Mouse (Mus musculus) common myeloid progenitor, adult 5-6 weeks (primary cell): ENCODE data around the gene Rptor. TPM values are rescaled to one million over a fixed set of nuclear protein-coding genes. Genes with fewer than 3 reads are reported as not detected.

ENCODE experiments used
- ATAC-seq: replicated peaks from 2 replicates; pipeline ENCODE4 v1.8.0; 2016; ENCODE audit warnings: low read depth, mild to moderate bottlenecking, moderate TSS enrichment, inconsistent platforms; ENCODE audit not compliant: poor library complexity, severe bottlenecking
- total RNA-seq: library from RNA; stranded (forward); fragments of 200-1000, 187-1606 nt; gene quantifications from 2 replicates; pipeline ENCODE4 v1.2.3, GENCODE M21; 2017

The Rptor gene
- total RNA-seq, 1 experiment from 2014 or later: 18.6 TPM

DNA sequence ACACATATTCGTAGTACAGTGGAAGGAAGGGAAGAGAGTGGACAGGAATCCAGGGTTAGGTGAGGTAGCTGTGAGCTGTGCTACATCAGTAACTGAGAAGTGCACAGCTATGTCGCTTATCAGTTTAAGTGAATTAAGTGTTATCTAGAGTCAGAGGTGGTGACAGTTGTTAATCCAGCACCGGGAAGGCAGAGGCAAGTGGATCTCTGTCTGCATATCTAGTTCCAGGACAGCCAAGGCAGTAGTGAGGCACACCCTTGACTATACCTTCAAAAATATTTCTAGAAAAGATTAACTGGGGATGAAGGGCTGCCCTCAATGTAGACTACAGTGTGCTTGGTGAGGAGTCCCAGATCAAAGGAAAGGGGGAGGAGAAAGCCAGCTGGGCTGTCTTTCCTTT lies 226.4 kb downstream of the Rptor start:
- no peak for ATAC-seq

DNA sequence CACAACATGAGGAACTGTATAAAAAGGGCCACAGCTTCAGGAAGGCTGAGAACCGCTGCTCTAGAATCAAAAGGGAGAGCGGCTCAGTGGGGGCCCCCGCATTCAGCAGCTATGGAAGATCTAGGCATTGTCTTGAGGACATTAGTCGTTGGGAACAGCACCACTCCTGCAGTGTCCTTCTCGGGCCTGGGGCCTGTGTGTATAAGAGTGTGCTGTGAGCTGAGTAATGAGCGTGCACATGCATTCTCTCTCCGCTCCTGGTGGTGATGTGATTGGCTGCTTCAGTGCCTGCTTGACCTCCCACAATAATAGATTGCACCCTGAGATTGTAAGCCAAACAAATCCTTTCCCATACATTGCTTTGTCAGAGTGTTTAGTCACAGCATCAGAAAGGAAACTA lies 229.0 kb downstream of the Rptor start:
- no peak for ATAC-seq

DNA sequence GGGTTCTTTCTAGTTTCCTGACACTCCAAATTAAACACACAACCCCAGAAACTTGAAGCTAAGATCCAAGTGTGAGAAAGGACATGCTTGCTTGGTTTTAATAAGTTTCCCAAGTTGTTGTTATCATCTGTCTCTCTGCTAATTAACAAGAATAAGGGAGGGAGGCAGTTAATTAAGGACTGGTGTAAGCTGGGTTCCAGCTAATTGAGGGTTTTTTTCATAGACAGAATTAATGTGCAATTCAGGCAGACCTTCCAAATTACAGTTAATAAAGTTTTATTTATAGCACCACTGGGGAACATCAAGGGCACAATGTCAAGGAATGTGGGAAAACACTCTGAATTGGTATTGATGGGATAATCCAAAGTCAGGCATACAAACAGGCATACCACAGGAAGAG lies 230.6 kb downstream of the Rptor start:
- no peak for ATAC-seq

DNA sequence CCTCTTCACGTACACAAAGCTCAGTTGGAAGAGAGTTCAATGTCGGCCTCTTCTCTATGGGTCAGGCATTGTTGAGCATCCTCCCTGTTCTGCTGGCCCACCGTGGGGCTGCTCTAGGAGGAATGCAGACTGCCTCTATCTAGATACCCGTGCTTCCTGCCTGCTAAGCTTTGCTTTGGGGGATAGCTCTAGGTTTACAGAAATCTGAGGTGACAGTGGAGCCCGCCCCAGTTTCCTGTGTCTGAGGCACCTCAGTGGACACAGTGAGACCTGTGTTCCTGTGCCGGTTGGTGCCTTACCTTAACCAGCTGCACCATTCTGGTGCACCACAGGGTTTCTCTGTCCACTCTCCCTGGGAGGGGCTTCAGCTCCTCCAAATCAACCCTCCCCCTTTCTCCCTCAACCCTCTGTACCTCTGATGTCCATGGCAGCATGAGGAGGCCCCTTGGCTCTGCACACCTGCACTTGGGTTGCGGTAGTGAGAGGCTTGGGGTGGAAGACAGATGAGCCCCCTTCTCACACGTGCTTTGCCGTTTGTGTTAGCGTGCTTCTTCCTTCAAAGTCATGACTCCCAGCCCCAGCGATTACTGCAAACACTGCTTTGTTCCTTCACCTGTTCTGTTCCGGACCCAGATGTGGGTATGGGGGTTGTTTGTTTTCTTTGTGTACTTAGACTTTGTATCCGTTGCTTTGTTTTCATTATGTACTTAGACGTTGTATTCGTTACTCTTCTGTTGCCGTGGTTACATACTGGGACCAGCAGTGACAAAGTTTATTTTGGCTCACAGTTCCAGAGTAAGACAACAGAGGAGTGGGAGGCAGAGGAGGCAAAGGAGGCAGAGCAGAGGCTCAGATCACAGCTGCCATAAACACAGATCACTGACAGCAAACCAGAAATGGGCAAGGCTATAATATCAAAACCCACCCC lies 231.4 kb downstream of the Rptor start:
- no peak for ATAC-seq

DNA sequence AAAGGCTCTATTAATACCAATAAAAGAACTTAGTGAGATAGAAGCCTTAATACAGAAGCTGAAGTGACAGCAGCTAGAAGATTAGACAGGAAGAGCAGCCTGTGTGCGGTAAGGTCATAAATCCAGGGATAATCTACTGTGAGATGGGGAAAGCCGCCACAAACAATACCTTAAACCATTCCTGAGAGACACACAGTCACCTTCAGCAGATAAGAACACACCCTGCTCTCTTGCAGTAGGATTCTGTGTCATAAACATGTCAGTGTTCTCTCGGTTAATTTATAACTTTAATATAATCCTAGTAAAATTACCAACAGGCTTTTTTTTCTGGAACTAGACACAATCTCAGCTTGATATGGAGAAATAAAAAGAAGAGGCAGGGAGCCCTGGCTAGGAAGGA lies 233.6 kb downstream of the Rptor start:
- ATAC-seq: no peak

DNA sequence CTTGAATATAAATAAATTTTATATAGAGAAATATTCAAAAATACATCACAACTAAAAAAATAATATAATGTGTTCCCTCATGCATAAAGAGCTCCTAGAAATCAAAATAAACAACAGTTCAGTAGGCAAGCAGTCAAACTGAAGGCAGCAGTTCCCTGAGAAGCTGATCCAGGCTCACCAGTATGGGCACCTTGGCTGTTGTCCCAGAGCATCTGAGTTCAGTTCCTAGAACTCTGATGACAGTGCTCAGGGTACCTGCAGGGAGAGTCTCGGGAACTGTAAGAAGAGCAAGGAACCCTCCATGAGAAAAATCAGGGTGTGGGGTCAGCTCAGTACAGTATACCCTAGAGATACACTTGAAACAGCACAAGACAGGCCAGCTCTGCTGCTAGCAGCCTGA lies 235.1 kb downstream of the Rptor start:
- no peak for ATAC-seq

DNA sequence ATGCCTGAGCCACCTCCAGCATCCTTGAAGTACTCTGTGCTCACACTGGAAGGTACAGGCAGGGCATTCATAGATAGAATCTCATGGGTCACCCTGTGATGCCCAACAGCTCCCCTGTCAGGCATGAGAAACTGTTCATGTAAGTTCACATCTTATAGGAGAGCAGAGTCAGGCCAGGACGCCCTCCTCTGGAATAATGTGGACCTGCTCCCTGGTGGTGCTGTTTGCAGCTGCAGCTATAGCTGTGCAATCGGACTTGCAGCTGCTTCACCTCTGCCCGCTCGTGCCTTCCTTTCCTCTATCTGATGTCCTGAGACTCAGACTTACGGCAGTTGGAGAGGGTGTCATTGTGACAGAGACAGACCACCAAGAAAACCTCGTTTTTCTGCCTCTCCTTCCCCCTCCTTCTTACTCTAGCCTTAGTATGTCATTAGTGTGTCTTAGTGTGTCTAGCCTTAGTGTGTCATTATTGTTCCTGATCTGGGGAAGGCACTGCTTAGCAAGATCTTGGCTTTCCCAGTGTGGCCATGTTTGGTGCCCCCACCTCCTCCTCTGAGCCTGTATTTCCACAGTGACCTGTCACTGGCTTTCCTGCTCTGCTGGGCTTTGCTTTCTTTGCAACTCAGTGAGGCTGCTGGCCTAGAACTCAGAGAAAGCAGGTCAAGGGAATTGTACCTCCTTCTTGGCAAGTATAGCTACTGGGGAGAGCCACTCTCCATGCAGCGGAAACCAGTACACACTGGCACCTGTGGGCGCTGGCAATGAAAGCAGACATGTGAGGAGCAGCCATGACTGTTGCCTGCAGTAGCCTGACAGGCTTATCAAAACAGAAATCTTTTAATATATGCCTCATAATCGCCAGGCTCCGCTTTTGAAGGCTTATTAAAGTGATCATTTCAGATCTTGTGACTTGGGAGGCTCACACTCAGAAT lies 237.0 kb downstream of the Rptor start:
- no peak for ATAC-seq

DNA sequence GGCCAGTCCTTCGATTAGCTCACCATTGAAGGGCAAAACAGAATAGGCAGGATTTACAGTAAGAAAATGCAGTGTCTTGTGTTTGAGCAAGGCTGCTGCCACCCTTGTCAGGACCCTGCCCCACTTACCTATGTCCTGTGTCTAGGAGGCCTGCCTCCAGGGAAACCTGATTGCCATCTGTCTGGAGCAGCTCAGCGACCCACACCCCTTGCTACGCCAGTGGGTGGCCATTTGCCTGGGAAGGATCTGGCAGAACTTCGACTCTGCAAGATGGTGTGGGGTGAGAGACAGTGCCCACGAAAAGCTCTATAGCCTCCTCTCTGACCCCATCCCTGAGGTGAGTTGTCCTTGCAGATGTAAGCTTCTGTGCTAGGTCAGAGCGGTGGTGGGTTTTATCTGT lies 243.9 kb downstream of the Rptor start:
- ATAC-seq: 0 out of 2 replicates have a peak, but pooled peaks have one; percentile 11

DNA sequence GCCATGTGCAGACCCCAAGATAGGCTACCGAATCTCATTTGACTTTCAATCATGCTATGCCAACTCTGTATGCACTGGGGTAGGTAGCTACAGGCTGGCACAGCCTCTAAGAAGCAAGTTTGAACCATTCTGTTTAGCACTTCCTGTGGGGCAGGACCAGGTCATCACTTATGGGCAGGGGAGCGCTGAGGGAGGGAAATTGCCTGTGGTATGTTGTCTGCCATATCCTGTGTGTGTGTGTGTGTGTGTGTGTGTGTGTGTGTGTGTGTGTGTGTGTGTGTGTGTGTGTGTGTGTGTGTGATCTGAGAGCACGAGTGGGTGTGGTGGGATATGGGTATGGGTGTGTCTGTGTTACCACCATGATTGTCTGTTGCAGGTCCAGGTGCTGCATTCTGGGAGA lies 244.4 kb downstream of the Rptor start:
- ATAC-seq: no peak

DNA sequence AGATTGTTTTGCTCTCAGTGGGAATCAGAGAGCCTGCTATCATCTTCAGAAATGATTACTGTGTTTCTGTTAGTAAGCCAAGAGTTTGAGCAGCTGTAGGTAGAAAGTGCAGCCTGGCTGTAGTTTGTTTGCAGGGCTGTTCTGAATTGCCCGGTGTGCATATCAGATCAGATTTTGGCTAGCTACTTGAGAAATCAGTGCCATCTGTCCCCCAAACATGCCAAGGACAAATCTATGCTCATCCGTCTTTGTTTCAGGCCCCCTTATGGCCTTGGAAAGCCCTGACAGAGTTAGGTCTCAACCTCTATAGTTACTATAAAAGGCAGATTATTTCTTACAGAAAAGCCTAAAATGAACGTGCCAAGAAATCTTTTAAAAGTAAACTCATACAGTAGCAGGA lies 244.9 kb downstream of the Rptor start:
- ATAC-seq: no peak

DNA sequence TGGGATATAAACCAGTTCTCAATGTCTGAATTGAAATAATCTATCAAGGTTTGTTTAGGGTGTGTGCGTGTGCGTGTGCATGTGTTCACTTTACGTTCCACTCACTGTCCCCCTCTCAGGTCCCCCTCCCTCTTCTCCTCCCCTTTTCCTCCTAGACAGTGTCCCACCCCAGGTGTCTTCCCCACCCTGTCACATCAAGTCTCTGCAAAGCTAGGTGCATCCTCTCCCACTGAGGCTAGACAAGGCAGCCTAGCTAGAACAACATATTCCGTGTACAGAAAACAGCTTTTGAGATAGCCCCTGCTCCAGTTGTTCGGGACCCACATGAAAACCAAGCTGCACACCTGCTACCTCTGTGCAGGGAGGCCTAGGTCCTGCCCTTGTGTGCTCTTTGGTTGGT lies 245.5 kb downstream of the Rptor start:
- ATAC-seq: no peak

DNA sequence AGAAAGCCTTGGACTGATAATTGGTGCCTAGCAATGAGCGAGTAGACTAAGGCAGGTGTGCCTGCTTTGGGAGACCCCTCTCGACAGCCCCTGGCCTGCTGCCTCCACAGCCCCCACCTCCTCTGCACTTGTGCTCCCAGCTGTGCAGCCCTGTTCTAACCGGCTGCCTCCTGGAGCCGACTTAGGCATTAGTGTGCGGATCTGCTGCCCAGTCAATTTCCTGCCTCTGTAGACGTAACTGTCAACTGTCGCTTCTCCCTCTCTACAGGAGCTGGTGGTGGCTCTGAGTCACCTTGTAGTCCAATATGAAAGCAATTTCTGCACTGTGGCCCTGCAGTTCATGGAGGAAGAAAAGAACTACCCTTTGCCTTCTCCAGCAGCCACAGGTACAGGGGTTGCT lies 253.3 kb downstream of the Rptor start:
- peak; percentile 48 for ATAC-seq

DNA sequence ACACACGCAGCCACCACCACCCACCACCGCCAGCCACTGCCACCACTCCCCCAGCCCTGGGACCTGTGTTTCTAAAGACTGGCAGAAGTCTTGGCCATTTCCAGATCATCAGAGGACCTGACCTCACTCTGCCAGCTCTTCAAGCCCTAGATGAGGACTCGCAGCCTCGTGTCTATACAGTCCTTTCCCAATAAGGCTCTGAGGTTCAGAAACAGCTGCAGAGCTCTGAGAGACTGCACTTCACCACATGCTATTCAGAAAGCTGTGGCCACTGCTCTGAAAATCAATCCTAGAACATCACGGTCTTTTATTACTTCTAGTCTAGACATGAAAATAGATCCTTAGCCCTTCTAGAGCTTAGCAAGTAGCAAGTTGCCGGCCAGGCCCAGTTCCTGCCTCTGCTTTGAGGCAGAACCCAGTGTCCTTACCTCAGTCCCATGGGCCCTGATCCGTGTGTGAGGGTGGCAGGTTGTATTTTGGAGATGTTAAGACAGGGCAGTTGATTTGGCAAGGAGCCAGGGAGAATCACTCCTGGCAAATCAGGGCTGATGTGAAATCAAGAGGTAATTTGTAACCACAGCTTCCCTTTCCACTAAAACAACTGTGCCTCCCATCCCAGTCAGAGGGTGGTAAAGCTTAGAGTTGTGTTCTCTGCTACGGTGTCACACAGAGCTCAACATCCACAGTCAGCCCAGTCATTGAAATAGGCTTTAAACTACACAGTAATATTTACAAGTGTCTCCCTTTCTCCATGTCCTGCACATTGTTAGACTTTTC lies 260.0 kb downstream of the Rptor start:
- ATAC-seq: peak; percentile 28; the same call in 1 of the 2 replicates

DNA sequence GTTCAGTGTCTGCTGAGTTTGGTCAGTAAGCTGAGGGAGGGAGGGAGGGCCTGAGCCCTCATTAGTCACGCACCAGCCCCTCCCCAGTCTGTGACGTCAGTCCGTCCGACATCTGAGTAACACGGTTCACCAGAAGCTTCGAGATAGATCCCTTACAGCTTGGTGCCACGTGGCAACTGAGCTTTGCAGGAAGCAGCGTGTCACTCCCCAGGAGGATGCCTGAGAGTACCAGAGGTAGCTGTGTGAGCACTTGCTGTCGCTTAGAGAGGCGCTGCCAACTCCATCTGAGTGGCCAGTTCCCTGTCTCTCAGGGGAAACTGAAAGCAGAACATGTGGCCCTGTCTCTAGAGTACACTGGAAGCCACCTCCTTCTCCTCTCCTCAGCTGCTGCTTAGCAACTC lies 260.7 kb downstream of the Rptor start:
- ATAC-seq: peak; percentile 83

DNA sequence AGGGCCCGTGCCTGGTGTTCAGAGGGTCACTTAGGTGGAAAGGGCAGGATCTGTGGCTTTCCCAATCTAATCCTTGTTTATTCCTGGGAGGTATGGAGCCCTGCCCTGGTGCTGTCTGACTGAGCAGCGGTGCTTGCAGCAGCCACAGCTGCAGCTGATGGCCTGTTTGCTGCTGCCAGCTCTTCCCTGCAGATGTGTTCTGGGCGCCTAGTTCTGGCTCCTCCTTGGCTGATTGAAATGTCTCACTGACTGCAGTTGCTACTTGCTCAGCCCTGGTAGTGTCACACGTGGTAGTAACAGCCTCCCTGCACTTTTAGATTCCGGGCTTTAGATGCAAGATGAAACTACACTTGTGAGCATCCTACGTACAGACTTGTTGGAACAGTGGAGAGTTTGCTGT lies 264.1 kb downstream of the Rptor start:
- no peak for ATAC-seq

DNA sequence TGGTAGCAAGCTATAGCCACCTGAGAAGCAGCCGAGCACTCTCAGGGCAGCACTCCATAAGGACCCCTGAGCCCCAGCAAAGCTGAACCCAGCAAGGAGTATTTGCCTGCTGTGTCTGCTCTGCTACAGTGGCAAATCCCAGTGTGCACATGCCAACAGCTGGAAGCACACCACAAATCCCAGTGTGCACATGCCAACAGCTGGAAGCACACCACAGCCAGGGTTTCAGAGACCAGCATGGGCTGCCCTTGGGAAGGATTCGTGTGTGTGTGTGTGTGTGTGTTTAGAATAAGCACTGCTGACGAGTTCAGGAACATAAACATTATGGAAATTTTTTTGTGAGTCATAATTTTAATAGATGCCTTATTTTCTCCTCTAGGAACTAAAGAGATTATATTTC lies 265.4 kb downstream of the Rptor start:
- no peak for ATAC-seq

DNA sequence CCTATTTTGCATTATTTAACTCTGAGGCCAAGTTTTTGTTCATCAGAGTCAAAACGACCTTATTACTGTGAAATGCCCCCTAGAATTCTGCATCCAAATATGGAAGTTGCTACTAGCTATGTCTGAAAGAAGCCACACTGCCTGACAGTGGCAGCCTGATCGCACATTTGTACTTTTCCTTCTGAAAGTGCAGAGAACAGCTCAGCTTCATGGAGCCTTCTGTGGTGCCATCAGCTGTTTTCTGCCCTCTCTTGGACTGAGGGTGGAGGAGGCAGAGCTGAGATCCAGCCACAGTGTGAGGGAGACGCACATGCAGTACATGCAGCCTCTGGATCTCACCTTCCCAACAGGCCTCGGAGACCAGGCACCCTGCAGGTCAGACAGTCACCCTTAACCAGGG lies 265.9 kb downstream of the Rptor start:
- no peak for ATAC-seq

DNA sequence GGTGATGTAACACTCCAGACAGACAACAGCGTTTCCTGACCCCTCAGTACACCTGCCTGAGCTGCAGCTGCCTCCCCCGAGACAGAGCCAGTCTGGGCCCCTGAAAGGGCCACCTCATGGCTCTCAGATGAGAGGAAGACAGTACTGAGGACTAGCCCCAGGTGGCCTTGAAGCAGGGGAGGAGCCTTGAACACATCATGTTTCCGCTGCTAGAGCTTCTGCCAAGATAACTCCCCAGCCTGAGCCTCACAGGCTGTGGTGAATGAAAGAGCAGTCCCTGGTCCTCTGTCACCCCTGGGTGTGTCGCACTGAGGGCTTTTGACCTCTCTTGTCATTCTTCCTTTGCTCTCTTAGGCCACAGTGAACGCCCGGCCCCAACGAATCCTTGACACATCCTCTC lies 268.4 kb downstream of the Rptor start:
- ATAC-seq: no peak

DNA sequence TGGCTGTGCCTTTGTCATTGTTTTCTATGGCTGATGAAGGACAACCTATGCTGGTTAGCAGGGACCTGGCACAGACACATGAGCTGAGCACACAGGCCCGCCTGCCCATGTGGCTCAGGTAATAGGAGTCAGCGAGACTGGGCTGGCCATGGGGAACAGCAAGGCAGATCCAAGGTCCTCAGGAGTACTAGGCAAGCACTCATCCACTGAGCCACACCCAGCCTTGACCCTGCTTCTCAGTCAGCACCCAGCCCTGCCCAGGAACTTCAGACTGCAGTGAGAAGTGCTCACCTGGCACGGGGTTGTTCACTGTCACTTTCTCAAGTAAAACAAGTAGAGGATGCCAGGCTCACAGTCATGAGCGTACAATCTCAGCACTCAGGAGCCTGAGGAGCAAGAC lies 270.9 kb downstream of the Rptor start:
- ATAC-seq: no peak

DNA sequence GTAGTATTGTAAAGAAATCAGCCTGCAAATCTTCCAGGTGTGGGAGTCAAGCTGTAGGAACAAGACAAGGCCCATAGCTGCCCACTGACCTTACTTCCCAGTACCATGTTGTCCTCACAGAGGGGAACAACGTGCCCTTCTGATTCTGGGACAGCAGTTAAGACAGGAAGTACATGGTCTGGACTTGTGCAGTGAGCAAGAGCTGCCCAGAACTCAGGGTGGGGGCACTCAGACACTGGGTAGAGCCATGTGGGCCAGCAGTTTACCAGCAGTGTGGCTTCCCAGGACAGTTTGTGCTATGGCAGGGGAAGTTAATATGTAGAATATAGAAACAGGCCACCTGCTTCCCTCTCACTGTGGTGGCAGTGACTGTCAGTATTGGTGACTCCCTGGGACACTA lies 272.1 kb downstream of the Rptor start:
- ATAC-seq: peak; percentile 57; the same call in 1 of the 2 replicates
